Mouse (Mus musculus): ENCODE data around the gene Disp1. TPM values are rescaled to one million over a fixed set of nuclear protein-coding genes. Genes with fewer than 3 reads are reported as not detected.

The Disp1 gene
- polyA plus RNA-seq, 1 experiment from 2014 or later: 3.5 TPM

GRCm38 (mm10) chr1:183146102-183146735 lies 75.1 kb downstream of the Disp1 start:
- H3K27ac ChIP-seq (ENCODE audit: low read length): no peak overlapping the region
- 72% methylated on average over 7 of the region's 7 CpGs for WGBS
- H3K4me3 ChIP-seq (ENCODE audit: low read depth, low read length): no peak overlapping the region
- H3K4me2 ChIP-seq (replicated peaks; ENCODE audit: low read depth, low read length): no peak overlapping the region; the same call in 1 of the 2 replicates
- no peak overlapping the region for H3K9ac ChIP-seq (replicated peaks; ENCODE audit: low read depth)
- no peaks in the 10 kb centered on the region for H3K36me3 ChIP-seq (ENCODE audit: insufficient read depth, low read length)
- no peak for TF ChIP-seq CTCF (IDR thresholded peaks at IDR 0.05)
- no peak for TF ChIP-seq EP300 (IDR thresholded peaks at IDR 0.05)
- DNase-seq (ENCODE audit: low spot score) (no peak), ATAC-seq (no peak)
- no peaks in the 10 kb centered on the region for H3K4me1 ChIP-seq (ENCODE audit: insufficient read depth, low read depth, low read length)
- H3K27me3 ChIP-seq (replicated peaks; ENCODE audit: insufficient read depth, low read length): no peaks in the 10 kb centered on the region
- H3K9me3 ChIP-seq (ENCODE audit: low read length): no peaks in the 10 kb centered on the region

GRCm38 (mm10) chr1:183144602-183145205 lies 76.6 kb downstream of the Disp1 start:
- H3K36me3 ChIP-seq (ENCODE audit: insufficient read depth, low read length): no peaks in the 10 kb centered on the region
- H3K27ac ChIP-seq (ENCODE audit: low read length): no peak overlapping the region
- no peak overlapping the region for H3K9ac ChIP-seq (replicated peaks; ENCODE audit: low read depth)
- TF ChIP-seq CTCF (IDR thresholded peaks at IDR 0.05): no peak
- TF ChIP-seq EP300 (IDR thresholded peaks at IDR 0.05): no peak
- H3K27me3 ChIP-seq (replicated peaks; ENCODE audit: insufficient read depth, low read length): no peaks in the 10 kb centered on the region
- no peak overlapping the region for H3K4me2 ChIP-seq (replicated peaks; ENCODE audit: low read depth, low read length)
- ATAC-seq: peak; percentile 29; the same call in 1 of the 2 replicates
- H3K9me3 ChIP-seq (ENCODE audit: low read length): no peaks in the 10 kb centered on the region
- DNase-seq (ENCODE audit: low spot score): peak; percentile 70
- H3K4me3 ChIP-seq (ENCODE audit: low read depth, low read length): no peak overlapping the region
- 17% methylated on average over 4 of the region's 4 CpGs for WGBS
- no peaks in the 10 kb centered on the region for H3K4me1 ChIP-seq (ENCODE audit: insufficient read depth, low read depth, low read length)

- DNase-seq (ENCODE audit: low spot score): no peak
- Histone ChIP-seq H3K9me3 (ENCODE audit: low read length) (no peaks in the 10 kb centered on the region), H3K4me1 (ENCODE audit: insufficient read depth, low read depth, low read length) (no peaks in the 10 kb centered on the region), H3K4me3 (ENCODE audit: low read depth, low read length) (no peak overlapping the region), H3K36me3 (ENCODE audit: insufficient read depth, low read length) (no peaks in the 10 kb centered on the region), H3K4me2 (replicated peaks; ENCODE audit: low read depth, low read length) (no peak overlapping the region), H3K27ac (ENCODE audit: low read length) (no peak overlapping the region), H3K9ac (replicated peaks; ENCODE audit: low read depth) (no peak overlapping the region), H3K27me3 (replicated peaks; ENCODE audit: insufficient read depth, low read length) (no peaks in the 10 kb centered on the region)
- no peak for ATAC-seq
- WGBS: 84% methylated on average over 7 of the region's 7 CpGs
- no peak for TF ChIP-seq CTCF (IDR thresholded peaks at IDR 0.05)
- no peak for TF ChIP-seq EP300 (IDR thresholded peaks at IDR 0.05)
Observed at GRCm38 (mm10) chr1:183143246-183143645, 78.1 kb downstream of the Disp1 start.

GRCm38 (mm10) chr1:183142566-183142965 lies 78.8 kb downstream of the Disp1 start:
- DNase-seq (ENCODE audit: low spot score) (no peak), ATAC-seq (no peak)
- 75% methylated on average over 5 of the region's 5 CpGs for WGBS
- no peak for TF ChIP-seq EP300 (IDR thresholded peaks at IDR 0.05)
- TF ChIP-seq CTCF (IDR thresholded peaks at IDR 0.05): no peak
- no peaks in the 10 kb centered on the region for H3K27me3 ChIP-seq (replicated peaks; ENCODE audit: insufficient read depth, low read length)
- no peaks in the 10 kb centered on the region for H3K36me3 ChIP-seq (ENCODE audit: insufficient read depth, low read length)
- H3K9ac ChIP-seq (replicated peaks; ENCODE audit: low read depth): no peak overlapping the region
- H3K4me1 ChIP-seq (ENCODE audit: insufficient read depth, low read depth, low read length): no peaks in the 10 kb centered on the region
- H3K4me2 ChIP-seq (replicated peaks; ENCODE audit: low read depth, low read length): no peak overlapping the region
- no peaks in the 10 kb centered on the region for H3K9me3 ChIP-seq (ENCODE audit: low read length)
- no peak overlapping the region for H3K27ac ChIP-seq (ENCODE audit: low read length)
- no peak overlapping the region for H3K4me3 ChIP-seq (ENCODE audit: low read depth, low read length)

GRCm38 (mm10) chr1:183141329-183141728 lies 80.0 kb downstream of the Disp1 start:
- TF ChIP-seq EP300 (IDR thresholded peaks at IDR 0.05) (no peak), CTCF (IDR thresholded peaks at IDR 0.05) (no peak)
- no peak for ATAC-seq
- no peak overlapping the region for H3K4me3 ChIP-seq (ENCODE audit: low read depth, low read length)
- H3K4me2 ChIP-seq (replicated peaks; ENCODE audit: low read depth, low read length): no peak overlapping the region
- H3K9me3 ChIP-seq (ENCODE audit: low read length): no peaks in the 10 kb centered on the region
- H3K27me3 ChIP-seq (replicated peaks; ENCODE audit: insufficient read depth, low read length): no peaks in the 10 kb centered on the region
- H3K36me3 ChIP-seq (ENCODE audit: insufficient read depth, low read length): no peaks in the 10 kb centered on the region
- 68% methylated on average over 2 of the region's 2 CpGs for WGBS
- H3K27ac ChIP-seq (ENCODE audit: low read length): no peak overlapping the region
- no peak for DNase-seq (ENCODE audit: low spot score)
- no peaks in the 10 kb centered on the region for H3K4me1 ChIP-seq (ENCODE audit: insufficient read depth, low read depth, low read length)
- no peak overlapping the region for H3K9ac ChIP-seq (replicated peaks; ENCODE audit: low read depth)

- no peak overlapping the region for H3K4me3 ChIP-seq (ENCODE audit: low read depth, low read length)
- H3K27ac ChIP-seq (ENCODE audit: low read length): no peak overlapping the region
- H3K9me3 ChIP-seq (ENCODE audit: low read length): no peaks in the 10 kb centered on the region
- no peaks in the 10 kb centered on the region for H3K36me3 ChIP-seq (ENCODE audit: insufficient read depth, low read length)
- no peaks in the 10 kb centered on the region for H3K4me1 ChIP-seq (ENCODE audit: insufficient read depth, low read depth, low read length)
- no peak for TF ChIP-seq CTCF (IDR thresholded peaks at IDR 0.05)
- TF ChIP-seq EP300 (IDR thresholded peaks at IDR 0.05): no peak
- H3K4me2 ChIP-seq (replicated peaks; ENCODE audit: low read depth, low read length): no peak overlapping the region
- no peaks in the 10 kb centered on the region for H3K27me3 ChIP-seq (replicated peaks; ENCODE audit: insufficient read depth, low read length)
- WGBS: 85% methylated on average over 12 of the region's 12 CpGs
- ATAC-seq (no peak), DNase-seq (ENCODE audit: low spot score) (no peak)
- H3K9ac ChIP-seq (replicated peaks; ENCODE audit: low read depth): no peak overlapping the region
Observed at GRCm38 (mm10) chr1:183140511-183141268, 80.6 kb downstream of the Disp1 start.

Measured in lung, postnatal 0 days (tissue).